Mouse (Mus musculus): ENCODE measurements around the gene Tmem167b.
A peak's percentile ranks its signal among the peaks of the same experiment; 100 is the strongest.
"Not testable (repeated sequence)": the region's sequence is repeated elsewhere in the genome, so short reads cannot be mapped to it uniquely, and the experiment has no call there.

Tmem167b gene

GRCm38 (mm10) chr3:108562133-108562730, at the start of gene Tmem167b:
Gene Tmem167b, minus strand, starts transcription at chr3:108562466.
- peak; percentile 99 for DNase-seq (ENCODE audit: low spot score)

DNA sequence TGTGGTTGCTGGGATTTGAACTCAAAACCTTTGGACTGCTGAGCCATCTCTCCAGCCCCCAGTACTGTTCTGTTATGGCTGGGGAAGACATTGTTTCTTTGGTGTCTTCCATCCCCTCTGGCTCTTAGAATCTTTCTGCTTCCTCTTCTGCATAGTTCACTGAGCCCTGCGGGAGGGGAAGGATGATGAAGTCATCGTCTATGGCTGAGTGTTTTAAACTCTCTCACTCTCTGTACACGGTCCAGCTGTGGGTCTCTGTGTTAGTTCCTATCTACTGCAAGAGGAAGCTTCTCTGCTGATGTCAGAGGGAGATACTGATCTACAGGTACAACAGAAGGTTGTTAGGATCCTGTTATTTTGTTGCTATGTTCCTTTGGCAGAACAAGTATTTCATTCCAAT, 46.6 kb upstream of the Tmem167b start:
- DNase-seq (ENCODE audit: low spot score) = no peak

- peak; percentile 41 for DNase-seq (ENCODE audit: low spot score)
These were observed 29.6 kb upstream of the Tmem167b start for GRCm38 (mm10) chr3:108591530-108592522.

GRCm38 (mm10) chr3:108590786-108591529, 28.7 kb upstream of the Tmem167b start, which contains the start of gene Wdr47:
Gene Wdr47, plus strand, starts transcription at chr3:108591279.
- DNase-seq (ENCODE audit: low spot score) = peak; percentile 96

DNA sequence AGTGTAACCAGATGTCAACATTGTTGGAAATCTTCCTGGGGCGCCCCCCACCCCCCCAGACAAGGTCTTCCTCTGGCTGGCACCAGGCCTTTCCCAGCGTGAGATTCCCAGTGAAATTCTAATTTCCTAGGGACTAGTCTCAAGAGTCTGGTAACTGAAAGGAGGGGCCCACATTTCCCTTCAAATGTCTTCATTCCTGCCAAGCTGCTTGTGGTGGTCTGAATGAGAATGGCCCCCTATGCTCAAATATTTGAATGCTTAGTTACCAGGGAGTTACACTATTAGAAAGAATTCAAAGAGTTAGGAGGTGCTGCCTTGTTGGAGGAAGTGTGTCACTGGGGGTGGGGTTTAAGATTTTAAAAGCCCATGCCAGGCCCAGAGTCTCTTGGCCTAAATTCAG, 26.2 kb upstream of the Tmem167b start:
- DNase-seq (ENCODE audit: low spot score) = no peak

DNA sequence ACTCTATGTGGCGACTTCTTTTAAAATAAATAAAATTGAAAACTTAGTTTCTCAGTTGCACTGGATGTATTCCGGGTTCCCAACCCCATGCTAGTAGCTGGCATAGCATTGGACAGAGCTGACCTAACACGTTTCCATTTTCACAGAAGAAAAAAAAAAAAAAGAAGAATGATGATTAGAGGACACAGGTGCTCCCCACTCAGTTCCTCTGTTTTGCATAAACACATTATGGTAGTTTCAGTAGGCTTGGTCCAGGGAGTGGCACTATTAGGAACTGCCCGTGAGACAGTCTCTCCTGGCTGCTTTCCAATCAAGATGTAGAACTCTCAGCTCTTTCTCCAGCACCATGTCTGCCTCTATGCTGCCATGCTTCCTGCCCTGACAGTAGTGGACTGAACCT, 22.3 kb upstream of the Tmem167b start:
- DNase-seq (ENCODE audit: low spot score) = no peak

DNA sequence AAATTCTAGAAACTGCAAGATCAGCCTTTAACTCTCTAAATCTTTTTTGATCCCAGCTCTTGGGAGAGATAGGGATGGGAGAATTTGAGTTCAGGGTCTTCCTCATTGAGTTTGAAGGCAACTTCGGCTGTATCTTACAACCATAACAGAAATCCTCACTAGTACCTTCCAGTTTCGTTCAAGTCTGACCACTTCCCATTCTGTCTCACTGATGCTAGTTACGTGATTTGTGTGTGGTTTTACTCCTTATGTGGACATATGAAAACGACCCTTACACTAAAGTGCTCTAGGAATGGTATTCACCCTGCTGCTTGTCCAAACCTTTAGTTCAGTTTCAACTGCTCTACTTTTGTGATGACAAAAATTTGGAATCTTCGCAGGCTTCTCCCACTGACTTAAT, 11.8 kb upstream of the Tmem167b start:
- DNase-seq (ENCODE audit: low spot score) = no peak

DNA sequence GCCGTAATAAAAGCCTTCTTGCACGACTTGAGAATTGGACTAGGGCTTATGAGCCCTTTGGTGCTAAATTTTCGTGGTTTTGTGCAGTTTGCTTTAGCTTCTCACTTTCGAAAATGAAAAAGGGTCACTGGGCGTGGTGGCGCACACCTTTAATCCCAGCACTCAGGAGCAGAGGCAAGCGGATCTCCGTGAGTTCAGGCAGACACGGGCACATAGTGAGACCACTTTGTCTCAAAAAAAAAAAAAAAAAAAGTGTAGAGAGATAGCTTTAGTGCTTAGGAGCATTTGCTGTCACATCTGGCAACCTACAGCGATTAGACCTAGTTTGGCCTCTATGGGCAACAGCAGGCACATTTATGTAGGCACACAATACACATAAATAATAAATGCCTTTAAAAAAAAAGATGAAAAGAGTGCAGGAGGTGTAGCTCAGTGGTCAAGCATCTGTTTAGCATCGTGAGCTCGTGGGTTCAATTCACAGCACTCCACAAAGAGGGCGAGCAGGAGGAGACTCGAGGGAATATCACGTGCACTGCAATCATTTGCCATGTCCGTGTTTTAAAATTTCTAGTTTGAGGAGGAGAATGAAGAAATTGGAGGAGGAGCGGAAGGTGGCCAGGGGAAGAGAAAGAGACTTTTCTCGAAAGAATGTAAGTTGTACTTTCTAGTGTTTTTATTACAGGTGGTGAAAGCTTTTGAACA, 10.2 kb upstream of the Tmem167b start:
- DNase-seq (ENCODE audit: low spot score) = no peak

DNA sequence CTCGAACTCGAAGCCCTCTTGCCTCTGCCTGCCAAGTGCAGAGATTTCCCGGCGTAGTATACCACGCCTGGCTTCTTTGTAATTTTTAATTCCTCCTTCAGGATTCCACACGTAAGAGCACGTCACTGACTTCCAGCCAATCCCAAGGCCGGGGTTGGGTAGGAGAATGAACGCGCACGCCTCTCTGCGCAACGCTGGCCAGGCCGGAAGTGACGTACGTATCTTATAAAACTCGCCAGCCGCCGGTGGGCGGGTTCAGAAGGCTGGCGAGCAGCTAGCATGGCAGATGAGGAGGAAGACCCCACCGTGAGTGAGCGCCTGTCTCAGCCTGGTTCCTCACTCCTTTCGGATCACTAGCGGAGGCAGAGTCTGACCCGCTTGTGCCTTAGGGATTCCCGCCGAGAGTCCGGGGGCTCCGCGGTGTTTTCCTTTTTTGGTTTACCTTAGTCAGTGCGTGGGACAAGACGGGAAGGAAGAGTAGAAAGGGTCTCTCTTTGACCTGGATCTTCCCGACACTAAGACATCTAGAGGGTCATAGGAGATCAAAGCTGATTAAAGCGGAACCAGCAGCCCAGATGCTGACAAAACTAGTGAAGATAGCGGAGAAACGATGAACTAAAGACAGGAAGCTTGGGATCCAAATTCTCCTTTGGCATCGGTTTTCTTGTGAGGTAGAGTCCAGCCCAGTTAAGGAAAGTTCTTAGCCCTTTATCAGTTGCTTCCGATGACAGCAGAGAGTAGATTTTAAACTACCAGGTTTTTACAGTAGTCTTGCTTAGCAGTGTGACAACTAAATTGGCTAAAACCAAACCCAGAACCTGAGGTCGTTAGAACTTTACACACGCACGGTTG, 9.4 kb upstream of the Tmem167b start, which contains the start of gene Taf13:
TSS of gene Taf13 (plus strand) at position 256 of the 852 bp plus-strand sequence.
- DNase-seq (ENCODE audit: low spot score) = peak; percentile 96

DNA sequence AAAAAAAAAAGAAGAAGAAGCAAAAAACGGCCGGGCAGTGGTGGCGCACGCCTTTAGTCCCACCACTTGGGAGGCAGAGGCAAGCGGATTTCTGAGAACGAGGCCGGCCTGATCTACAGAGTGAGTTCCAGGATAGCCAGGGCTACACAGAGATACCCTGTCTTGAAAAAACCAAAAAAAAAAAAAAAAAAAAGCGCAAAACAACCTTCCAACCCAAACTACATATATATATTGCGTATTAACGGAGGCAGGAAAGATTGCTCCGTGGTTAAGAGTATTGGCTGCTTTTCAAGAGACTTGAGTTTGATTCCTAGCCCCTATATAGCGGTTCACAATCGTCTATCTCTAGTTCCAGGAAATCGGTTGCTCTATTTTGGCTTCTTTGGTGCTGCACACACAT, 8.5 kb upstream of the Tmem167b start:
- no peak for DNase-seq (ENCODE audit: low spot score)

GRCm38 (mm10) chr3:108569636-108570035, 7.4 kb upstream of the Tmem167b start:
- not testable (repeated sequence) for DNase-seq (ENCODE audit: low spot score)

- DNase-seq (ENCODE audit: low spot score) = no peak
These were observed 6.0 kb upstream of the Tmem167b start for GRCm38 (mm10) chr3:108567990-108568877.

DNA sequence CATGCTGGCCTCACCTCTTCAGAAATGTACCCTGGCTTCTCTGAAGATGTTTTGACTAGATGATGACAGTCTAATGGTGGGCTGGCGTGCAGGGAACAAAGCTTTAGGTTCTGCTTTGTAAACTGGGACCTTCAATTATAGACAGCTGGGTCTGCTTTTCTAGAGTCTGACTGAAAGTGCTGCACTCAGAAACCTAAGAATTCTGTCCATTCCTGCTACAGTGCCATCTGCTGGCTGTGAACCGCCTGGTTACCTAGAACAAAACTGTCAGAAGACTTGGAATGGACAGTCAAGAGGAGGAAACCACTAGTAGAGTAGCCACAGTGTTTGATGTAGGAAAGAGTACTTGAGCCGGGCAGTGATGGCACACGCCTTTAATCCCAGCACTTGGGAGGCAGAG, 1.0 kb upstream of the Tmem167b start:
- DNase-seq (ENCODE audit: low spot score) = peak; percentile 87

- DNase-seq (ENCODE audit: low spot score) = peak; percentile 74
These were observed 558 bp upstream of the Tmem167b start for GRCm38 (mm10) chr3:108562777-108563271.

DNA sequence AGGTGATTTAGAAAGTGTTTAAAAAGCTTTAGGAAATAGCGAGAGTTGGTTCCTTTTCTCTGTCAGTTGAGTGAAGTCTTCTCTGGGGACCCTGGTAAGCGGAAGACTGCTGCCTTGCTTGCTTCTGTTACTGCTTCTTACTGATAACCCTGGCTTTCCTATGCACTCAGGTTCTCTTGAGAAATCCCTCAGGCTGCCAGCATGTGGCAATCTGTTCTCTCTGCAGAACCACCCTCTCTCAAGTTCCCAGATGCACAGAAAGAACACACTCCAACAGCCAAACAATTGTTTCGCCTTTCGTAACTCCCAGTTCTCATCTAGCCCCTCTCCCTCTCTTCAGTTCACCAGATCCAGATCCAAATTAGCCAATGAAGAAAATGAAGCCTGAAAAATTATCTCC, 4.4 kb downstream of the Tmem167b start:
- DNase-seq (ENCODE audit: low spot score) = no peak

DNA sequence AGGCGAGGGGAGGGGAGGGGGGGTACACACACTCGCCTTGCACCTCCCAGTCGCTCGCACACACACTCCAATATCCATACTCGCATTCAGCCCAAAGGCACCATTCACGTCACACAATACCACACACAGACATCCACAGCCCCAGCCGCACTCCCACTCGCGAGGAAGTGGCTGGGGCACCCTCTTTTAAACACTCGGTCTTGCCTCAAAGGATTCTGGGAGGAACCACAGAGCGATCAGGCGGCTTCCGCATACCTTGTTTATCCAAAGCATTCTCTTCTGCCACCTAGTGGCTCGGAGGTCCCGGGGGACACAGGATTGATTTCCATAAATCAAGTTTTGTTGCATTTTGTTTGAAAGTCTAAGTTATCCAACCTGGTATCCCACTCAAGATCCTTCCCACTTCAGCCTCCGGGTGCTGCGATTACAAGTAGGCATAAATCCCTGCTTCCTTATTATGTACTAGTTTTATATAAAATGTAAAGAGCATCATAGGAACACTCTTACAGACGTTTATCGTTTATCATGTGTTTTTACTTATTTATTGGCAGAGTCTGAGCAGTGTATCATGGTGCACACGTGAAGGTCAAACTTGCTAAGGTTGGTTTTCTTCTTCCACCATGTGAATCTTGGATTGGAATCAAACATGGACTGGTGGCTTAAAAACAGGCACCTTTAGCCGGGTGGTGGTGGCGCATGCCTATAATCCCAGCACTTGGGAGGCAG, 7.5 kb downstream of the Tmem167b start:
- DNase-seq (ENCODE audit: low spot score) = peak; percentile 96

DNA sequence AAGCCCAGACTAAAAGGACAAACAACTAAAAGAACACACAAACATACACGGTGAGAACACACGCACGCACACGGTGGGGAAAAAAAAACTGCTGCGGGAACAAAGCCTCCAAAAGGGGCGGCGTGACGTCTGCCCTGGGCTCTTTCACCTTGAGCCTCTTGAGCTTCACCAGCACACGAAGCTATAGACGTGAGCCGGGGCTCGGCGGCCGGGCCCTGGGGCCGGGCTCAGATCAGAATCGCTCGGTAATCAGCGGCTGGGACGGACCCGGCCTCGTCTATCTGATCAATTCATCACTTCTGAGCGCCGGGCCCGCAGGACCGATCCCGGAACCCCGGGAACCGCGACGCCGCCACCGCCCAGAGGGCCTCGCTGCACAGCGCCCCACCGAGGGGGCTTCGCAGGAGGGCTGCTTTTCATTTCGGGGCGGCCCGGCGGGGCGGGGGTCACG, 8.1 kb downstream of the Tmem167b start:
- DNase-seq (ENCODE audit: low spot score) = peak; percentile 71

DNA sequence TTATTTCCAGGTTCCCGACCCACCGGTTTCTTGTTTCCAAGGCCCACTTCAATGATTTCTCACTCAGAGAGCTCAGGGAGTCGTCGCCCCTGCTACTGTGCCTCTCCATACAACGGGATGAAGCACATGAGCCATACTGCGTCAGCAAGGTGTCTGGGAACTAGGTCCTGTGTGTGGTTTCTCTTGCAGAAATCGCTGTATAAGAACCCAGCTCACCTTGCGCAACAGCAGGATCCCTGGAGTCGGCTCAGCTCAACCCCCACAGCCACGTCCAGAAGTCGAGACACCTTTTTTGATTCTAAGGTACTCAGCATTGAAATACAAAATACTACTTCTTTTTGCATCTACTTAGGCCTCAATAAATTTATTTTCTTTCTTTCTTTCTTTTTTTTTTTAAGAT, 20.0 kb downstream of the Tmem167b start:
- DNase-seq (ENCODE audit: low spot score) = no peak

DNA sequence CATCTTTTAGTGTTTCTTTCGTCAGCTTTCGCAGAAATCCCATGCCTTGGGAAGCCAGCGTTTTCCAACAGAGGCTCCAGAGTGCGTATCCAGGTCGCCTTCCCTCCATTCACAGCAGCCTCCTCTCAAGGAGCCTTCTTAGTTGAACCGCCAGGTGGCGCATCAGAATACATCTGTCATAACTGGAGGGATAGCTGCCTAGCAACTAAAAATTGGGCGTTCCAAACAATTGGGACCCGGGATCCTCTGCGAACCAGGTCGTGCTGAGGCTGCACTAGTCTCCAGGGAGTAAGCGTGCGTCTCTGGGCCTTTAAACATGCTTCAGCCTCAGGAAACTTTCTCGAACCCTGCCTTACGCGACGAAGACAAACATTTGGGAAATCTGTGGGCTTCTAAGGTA, 25.0 kb downstream of the Tmem167b start:
- peak; percentile 94 for DNase-seq (ENCODE audit: low spot score)

Measured in MN1 (cell line).